Mouse (Mus musculus) kidney, adult 18-20 months (tissue): Measurements from ENCODE around the gene Frmd4a.

ENCODE experiments used
- DNase-seq: peaks from one replicate; pipeline ENCODE4 v3.0.0; 2021

Frmd4a gene

GRCm38 (mm10) chr2:4455097-4456025 is 437.8 kb downstream of the Frmd4a start:
- no peak for DNase-seq

- DNase-seq, result no peak
Observed at GRCm38 (mm10) chr2:4460897-4461296, 443.4 kb downstream of the Frmd4a start.

GRCm38 (mm10) chr2:4461514-4461913 is 444.0 kb downstream of the Frmd4a start:
- no peak for DNase-seq

- DNase-seq, result no peak
Observed at GRCm38 (mm10) chr2:4462480-4462879, 445.0 kb downstream of the Frmd4a start.

GRCm38 (mm10) chr2:4466084-4466483 is 448.6 kb downstream of the Frmd4a start:
- no peak for DNase-seq

- DNase-seq, result no peak
Observed at GRCm38 (mm10) chr2:4467314-4467713, 449.8 kb downstream of the Frmd4a start.

GRCm38 (mm10) chr2:4472760-4473480 is 455.4 kb downstream of the Frmd4a start:
- no peak for DNase-seq

- no peak for DNase-seq
Observed at GRCm38 (mm10) chr2:4473866-4474538, 456.5 kb downstream of the Frmd4a start.

- DNase-seq, result no peak
Observed at GRCm38 (mm10) chr2:4474539-4474937, 457.0 kb downstream of the Frmd4a start.

- DNase-seq, result no peak
Observed at GRCm38 (mm10) chr2:4475991-4476390, 458.5 kb downstream of the Frmd4a start.

- no peak for DNase-seq
Observed at GRCm38 (mm10) chr2:4476608-4477007, 459.1 kb downstream of the Frmd4a start.

- no peak for DNase-seq
Observed at GRCm38 (mm10) chr2:4477311-4477710, 459.8 kb downstream of the Frmd4a start.

GRCm38 (mm10) chr2:4480180-4480579 is 462.7 kb downstream of the Frmd4a start:
- no peak for DNase-seq

GRCm38 (mm10) chr2:4481154-4481553 is 463.6 kb downstream of the Frmd4a start:
- DNase-seq, result no peak

GRCm38 (mm10) chr2:4486185-4486584 is 468.7 kb downstream of the Frmd4a start:
- no peak for DNase-seq

- no peak for DNase-seq
Observed at GRCm38 (mm10) chr2:4487280-4487679, 469.8 kb downstream of the Frmd4a start.

GRCm38 (mm10) chr2:4490845-4491244 is 473.3 kb downstream of the Frmd4a start:
- peak; percentile 31 for DNase-seq

- peak; percentile 76 for DNase-seq
Observed at GRCm38 (mm10) chr2:4492485-4493481, 475.3 kb downstream of the Frmd4a start.

- no peak for DNase-seq
Observed at GRCm38 (mm10) chr2:4494478-4494877, 477.0 kb downstream of the Frmd4a start.

GRCm38 (mm10) chr2:4499257-4499656 is 481.7 kb downstream of the Frmd4a start:
- DNase-seq, result peak; percentile 58

- no peak for DNase-seq
Observed at GRCm38 (mm10) chr2:4499916-4500315, 482.4 kb downstream of the Frmd4a start.
